Mouse (Mus musculus): Measurements from ENCODE around the gene Dedd. TPM values are rescaled to one million over a fixed set of nuclear protein-coding genes. Genes with fewer than 3 reads are reported as not detected.

The Dedd gene
- polyA plus RNA-seq, 1 experiment from 2014 or later = 55.5 TPM

DNA sequence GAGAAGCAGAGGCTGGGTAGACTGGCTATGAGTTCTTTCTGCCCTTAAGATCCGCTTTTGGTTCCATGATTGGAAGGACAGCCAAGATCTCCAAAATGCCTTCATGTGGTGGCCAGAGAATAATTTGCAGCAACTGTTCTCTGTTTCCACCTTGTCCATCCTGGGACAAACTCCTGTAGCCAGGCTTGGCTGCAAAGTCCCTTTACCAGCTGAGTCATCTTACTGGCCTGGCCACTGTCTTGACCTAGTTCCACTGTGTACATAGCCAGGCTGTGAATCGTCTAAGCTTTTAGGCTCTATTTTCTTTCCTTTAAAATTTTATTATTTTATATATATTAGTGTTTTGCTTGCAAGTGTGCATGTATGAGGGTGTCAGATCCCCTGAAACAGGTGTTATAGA lies 20.3 kb downstream of the Dedd start:
- Histone ChIP-seq H3K4me2 (ENCODE audit: low read length) (no peak overlapping the region), H3K27me3 (replicated peaks; ENCODE audit: control insufficient read depth, insufficient read depth, low read length) (no peaks in the 10 kb centered on the region), H3K9me3 (ENCODE audit: control insufficient read depth, low read length) (peaks cover 4% of the 10 kb centered on the region; the same call in 1 of the 2 replicates), H3K4me3 (replicated peaks; ENCODE audit: low read length) (no peak overlapping the region), H3K9ac (replicated peaks; ENCODE audit: low read depth, low read length) (no peak overlapping the region), H3K4me1 (replicated peaks; ENCODE audit: control insufficient read depth, insufficient read depth, low read length) (peaks cover 21% of the 10 kb centered on the region), H3K27ac (ENCODE audit: low read length) (no peak overlapping the region), H3K36me3 (ENCODE audit: control insufficient read depth, insufficient read depth) (no peaks in the 10 kb centered on the region)
- WGBS = 95% methylated on average over 2 of the region's 2 CpGs
- ATAC-seq = no peak

DNA sequence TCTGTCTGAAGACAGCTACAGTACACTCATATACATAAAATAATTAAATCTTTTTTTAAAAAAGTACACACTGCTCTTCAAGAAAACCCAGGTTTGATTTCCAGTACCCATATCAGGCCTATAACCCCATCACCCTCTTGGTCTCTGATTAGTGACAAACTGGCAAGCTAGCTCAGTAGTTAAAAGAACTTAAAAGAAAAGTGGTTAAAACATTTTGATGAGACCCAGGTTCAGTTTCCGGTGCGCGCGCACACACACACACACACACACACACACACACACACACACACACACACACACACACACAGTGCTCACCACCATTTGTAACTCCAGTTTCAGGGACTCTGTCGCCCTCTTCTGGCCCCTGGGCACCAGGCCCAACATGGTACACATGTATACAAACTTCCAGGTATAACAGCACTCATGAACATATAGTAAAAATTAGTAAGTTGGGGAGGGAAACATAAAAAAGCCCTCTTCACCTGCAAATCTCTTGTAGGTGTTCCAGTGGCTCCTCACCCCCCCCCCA lies 26.9 kb downstream of the Dedd start:
- WGBS = 77% methylated on average over 5 of the region's 5 CpGs
- no peak for ATAC-seq
- Histone ChIP-seq H3K4me3 (replicated peaks; ENCODE audit: low read length) (no peak overlapping the region), H3K9me3 (ENCODE audit: control insufficient read depth, low read length) (0 out of 2 replicates have a peak, but pooled peaks cover 2% of the 10 kb centered on the region), H3K36me3 (ENCODE audit: control insufficient read depth, insufficient read depth) (peaks cover 8% of the 10 kb centered on the region), H3K4me1 (replicated peaks; ENCODE audit: control insufficient read depth, insufficient read depth, low read length) (peaks cover 9% of the 10 kb centered on the region), H3K27me3 (replicated peaks; ENCODE audit: control insufficient read depth, insufficient read depth, low read length) (no peaks in the 10 kb centered on the region), H3K4me2 (ENCODE audit: low read length) (no peak overlapping the region), H3K27ac (ENCODE audit: low read length) (no peak overlapping the region), H3K9ac (replicated peaks; ENCODE audit: low read depth, low read length) (no peak overlapping the region)

- no peaks in the 10 kb centered on the region for H3K27me3 ChIP-seq (replicated peaks; ENCODE audit: control insufficient read depth, insufficient read depth, low read length)
- H3K36me3 ChIP-seq (ENCODE audit: control insufficient read depth, insufficient read depth) = peaks cover 8% of the 10 kb centered on the region
- WGBS = 93% methylated on average over 2 of the region's 2 CpGs
- no peak overlapping the region for H3K27ac ChIP-seq (ENCODE audit: low read length)
- H3K4me3 ChIP-seq (replicated peaks; ENCODE audit: low read length) = no peak overlapping the region
- no peak overlapping the region for H3K4me2 ChIP-seq (ENCODE audit: low read length)
- 0 out of 2 replicates have a peak, but pooled peaks cover 2% of the 10 kb centered on the region for H3K9me3 ChIP-seq (ENCODE audit: control insufficient read depth, low read length)
- no peak overlapping the region for H3K9ac ChIP-seq (replicated peaks; ENCODE audit: low read depth, low read length)
- no peak for ATAC-seq
- peaks cover 14% of the 10 kb centered on the region for H3K4me1 ChIP-seq (replicated peaks; ENCODE audit: control insufficient read depth, insufficient read depth, low read length)
Observed at GRCm38 (mm10) chr1:171356814-171357213, 27.9 kb downstream of the Dedd start.

GRCm38 (mm10) chr1:171358421-171358820 lies 29.5 kb downstream of the Dedd start:
- no peaks in the 10 kb centered on the region for H3K27me3 ChIP-seq (replicated peaks; ENCODE audit: control insufficient read depth, insufficient read depth, low read length)
- no peak for ATAC-seq
- peaks cover 16% of the 10 kb centered on the region for H3K4me1 ChIP-seq (replicated peaks; ENCODE audit: control insufficient read depth, insufficient read depth, low read length)
- H3K9ac ChIP-seq (replicated peaks; ENCODE audit: low read depth, low read length) = no peak overlapping the region
- H3K36me3 ChIP-seq (ENCODE audit: control insufficient read depth, insufficient read depth) = peaks cover 8% of the 10 kb centered on the region
- WGBS = 72% methylated on average over 4 of the region's 4 CpGs
- no peak overlapping the region for H3K27ac ChIP-seq (ENCODE audit: low read length)
- H3K4me3 ChIP-seq (replicated peaks; ENCODE audit: low read length) = no peak overlapping the region
- 0 out of 2 replicates have a peak, but pooled peaks cover 2% of the 10 kb centered on the region for H3K9me3 ChIP-seq (ENCODE audit: control insufficient read depth, low read length)
- H3K4me2 ChIP-seq (ENCODE audit: low read length) = no peak overlapping the region

DNA sequence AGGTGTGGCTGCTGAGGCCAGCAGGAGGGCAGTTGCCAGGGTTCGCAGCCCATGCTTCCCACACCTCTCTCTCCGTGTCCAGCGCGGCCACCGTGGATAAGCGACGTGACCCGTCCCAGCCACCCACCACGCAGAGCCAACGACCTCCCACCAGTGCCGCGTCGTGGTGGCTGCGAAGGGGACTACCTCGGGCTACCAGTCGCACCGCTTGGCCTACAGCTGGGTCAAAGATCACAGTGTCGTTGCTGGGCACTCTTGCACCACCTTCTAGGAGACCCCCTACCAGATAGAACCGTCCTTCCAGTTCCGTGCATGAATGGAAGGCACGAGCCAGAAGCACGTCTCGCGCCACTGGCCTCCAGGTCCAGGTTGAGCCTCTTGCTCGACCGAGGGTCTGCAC lies 31.3 kb downstream of the Dedd start:
- Histone ChIP-seq H3K27ac (ENCODE audit: low read length) (peak overlapping the region; percentile 76), H3K27me3 (replicated peaks; ENCODE audit: control insufficient read depth, insufficient read depth, low read length) (no peaks in the 10 kb centered on the region), H3K4me3 (replicated peaks; ENCODE audit: low read length) (peak overlapping the region; percentile 47), H3K9ac (replicated peaks; ENCODE audit: low read depth, low read length) (peak overlapping the region; percentile 72), H3K4me1 (replicated peaks; ENCODE audit: control insufficient read depth, insufficient read depth, low read length) (peaks cover 16% of the 10 kb centered on the region), H3K9me3 (ENCODE audit: control insufficient read depth, low read length) (0 out of 2 replicates have a peak, but pooled peaks cover 2% of the 10 kb centered on the region), H3K36me3 (ENCODE audit: control insufficient read depth, insufficient read depth) (peaks cover 8% of the 10 kb centered on the region), H3K4me2 (ENCODE audit: low read length) (peak overlapping the region; percentile 78)
- WGBS = 3% methylated on average over 26 of the region's 26 CpGs
- ATAC-seq = no peak

GRCm38 (mm10) chr1:171360656-171361055 lies 31.7 kb downstream of the Dedd start, which contains the start of gene Klhdc9:
Klhdc9 (minus strand) TSS chr1:171360798.
- Histone ChIP-seq H3K36me3 (ENCODE audit: control insufficient read depth, insufficient read depth) (peaks cover 8% of the 10 kb centered on the region), H3K4me2 (ENCODE audit: low read length) (peak within 1 kb of the TSS; percentile 78), H3K27me3 (replicated peaks; ENCODE audit: control insufficient read depth, insufficient read depth, low read length) (no peaks in the 10 kb centered on the region), H3K27ac (ENCODE audit: low read length) (peak within 1 kb of the TSS; percentile 76), H3K9me3 (ENCODE audit: control insufficient read depth, low read length) (0 out of 2 replicates have a peak, but pooled peaks cover 2% of the 10 kb centered on the region), H3K4me1 (replicated peaks; ENCODE audit: control insufficient read depth, insufficient read depth, low read length) (peaks cover 16% of the 10 kb centered on the region), H3K9ac (replicated peaks; ENCODE audit: low read depth, low read length) (peak within 1 kb of the TSS; percentile 72), H3K4me3 (replicated peaks; ENCODE audit: low read length) (peak within 1 kb of the TSS; percentile 47)
- 0% methylated on average over 21 of the region's 21 CpGs for WGBS
- ATAC-seq = peak; percentile 96

DNA sequence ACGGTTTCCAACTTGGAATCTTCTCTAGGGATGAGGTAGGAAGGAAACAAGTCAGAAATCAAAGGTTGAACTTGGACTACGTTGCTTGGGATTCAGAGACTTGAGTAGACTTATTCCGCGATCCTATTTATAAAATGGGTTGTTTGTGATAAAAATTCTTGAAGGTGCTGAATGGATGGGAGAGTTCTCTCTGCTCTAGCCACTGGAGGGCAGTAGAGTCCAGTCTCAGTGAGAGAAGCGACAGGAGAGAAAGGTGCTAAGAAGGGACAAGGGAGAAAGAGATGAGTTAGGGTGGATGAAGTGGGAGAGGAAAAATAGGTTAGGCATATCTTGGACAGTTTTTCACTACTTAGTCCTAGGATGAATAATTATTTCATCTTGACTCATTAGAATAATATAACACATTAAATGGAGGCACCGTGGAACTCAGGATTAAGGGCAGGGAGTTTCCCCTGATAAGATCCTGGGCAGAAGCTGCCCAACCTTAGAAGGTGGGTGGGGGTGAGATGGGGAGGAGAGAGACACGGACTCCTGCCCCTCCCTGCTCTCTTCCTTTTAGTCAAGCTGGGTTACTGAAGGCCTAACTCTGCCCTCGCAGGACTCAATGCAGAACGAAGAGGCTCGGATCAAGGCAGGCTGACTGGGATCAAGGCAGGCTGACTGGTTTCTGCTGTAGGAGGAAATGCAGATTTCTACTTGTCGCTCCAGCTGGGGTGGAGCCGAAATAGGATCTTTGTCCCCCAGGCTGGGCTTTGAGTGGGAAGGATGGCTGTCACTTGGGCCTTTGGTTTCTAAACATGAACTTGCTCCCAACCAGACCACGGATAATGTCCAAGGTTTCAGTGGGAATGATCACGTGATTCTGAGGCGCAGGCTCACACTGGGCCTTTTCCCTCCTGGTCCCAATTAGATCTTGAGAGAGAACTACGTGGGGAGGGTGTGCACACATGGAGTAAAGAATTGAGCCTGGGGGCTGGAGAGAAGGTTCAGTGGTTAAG lies 32.5 kb downstream of the Dedd start:
- Histone ChIP-seq H3K27ac (ENCODE audit: low read length) (peak overlapping the region; percentile 76), H3K27me3 (replicated peaks; ENCODE audit: control insufficient read depth, insufficient read depth, low read length) (no peaks in the 10 kb centered on the region), H3K4me2 (ENCODE audit: low read length) (peak overlapping the region; percentile 78), H3K9me3 (ENCODE audit: control insufficient read depth, low read length) (0 out of 2 replicates have a peak, but pooled peaks cover 2% of the 10 kb centered on the region), H3K36me3 (ENCODE audit: control insufficient read depth, insufficient read depth) (peaks cover 8% of the 10 kb centered on the region), H3K9ac (replicated peaks; ENCODE audit: low read depth, low read length) (peak overlapping the region; percentile 72), H3K4me3 (replicated peaks; ENCODE audit: low read length) (peak overlapping the region; percentile 47), H3K4me1 (replicated peaks; ENCODE audit: control insufficient read depth, insufficient read depth, low read length) (peaks cover 16% of the 10 kb centered on the region)
- peak; percentile 79 for ATAC-seq
- whole genome bisulfite sequencing = 34% methylated on average over 16 of the region's 16 CpGs

DNA sequence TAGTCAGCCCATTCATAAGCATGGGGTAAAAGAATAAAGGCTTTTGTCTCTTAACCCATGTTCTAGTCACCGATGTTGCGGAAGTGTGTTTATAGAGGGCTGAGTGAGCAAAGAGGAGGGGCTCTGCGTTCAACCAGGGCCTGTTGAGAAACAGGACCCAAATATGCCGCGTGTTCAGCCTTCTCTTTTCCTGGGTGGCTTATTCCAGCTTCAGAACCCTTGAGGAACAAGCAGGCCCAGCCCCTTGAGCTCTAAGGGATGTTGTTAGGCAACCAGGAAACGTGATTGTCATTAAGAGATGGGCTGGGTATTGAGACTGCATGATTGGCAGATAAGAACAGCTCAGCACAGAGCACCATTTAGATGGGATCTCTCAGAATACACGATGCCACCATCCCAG lies 37.0 kb downstream of the Dedd start:
- Histone ChIP-seq H3K36me3 (ENCODE audit: control insufficient read depth, insufficient read depth) (no peaks in the 10 kb centered on the region), H3K4me1 (replicated peaks; ENCODE audit: control insufficient read depth, insufficient read depth, low read length) (peaks cover 7% of the 10 kb centered on the region), H3K9me3 (ENCODE audit: control insufficient read depth, low read length) (no peaks in the 10 kb centered on the region), H3K4me2 (ENCODE audit: low read length) (no peak overlapping the region), H3K27ac (ENCODE audit: low read length) (no peak overlapping the region), H3K4me3 (replicated peaks; ENCODE audit: low read length) (no peak overlapping the region), H3K9ac (replicated peaks; ENCODE audit: low read depth, low read length) (no peak overlapping the region), H3K27me3 (replicated peaks; ENCODE audit: control insufficient read depth, insufficient read depth, low read length) (no peaks in the 10 kb centered on the region)
- WGBS = 48% methylated on average over 7 of the region's 7 CpGs
- no peak for ATAC-seq

DNA sequence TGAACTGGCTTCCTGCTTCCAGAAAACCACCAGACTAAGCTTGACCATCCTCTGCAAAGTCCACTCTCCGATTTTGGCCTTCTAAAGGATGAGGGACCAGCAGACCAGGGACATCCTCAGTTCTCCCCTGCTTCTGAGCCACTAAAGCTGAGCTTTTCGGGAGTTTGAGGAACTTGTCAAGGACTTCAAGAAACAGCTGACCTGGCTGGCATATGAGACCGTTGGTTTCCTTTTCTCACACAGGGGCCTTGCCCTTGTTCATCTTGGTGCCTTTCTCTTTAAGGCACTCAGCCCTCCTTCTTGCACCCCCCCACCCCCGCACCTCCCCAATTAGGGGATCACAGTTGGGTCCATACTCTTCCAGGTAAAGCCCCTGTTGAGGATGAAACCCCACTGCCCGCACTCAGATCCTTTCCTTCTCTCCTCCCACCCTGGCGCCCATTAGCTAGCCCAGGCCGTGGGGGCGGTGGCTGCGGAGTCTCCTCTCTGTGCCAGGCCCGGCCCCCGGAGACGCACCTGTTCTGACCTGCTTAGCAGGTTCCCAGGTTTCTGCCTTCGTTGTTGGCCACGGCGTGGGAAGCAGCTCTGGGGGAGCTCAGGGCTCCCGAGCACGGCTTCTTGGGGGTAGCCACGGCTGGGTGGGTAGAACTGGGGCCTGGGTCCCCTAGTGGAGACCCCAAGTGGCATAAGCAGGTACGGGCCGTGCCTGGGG lies 41.1 kb downstream of the Dedd start, which contains the start of gene Nectin4:
Nectin4 (plus strand) TSS at position 255 of the 712 bp plus-strand sequence.
- WGBS = 43% methylated on average over 20 of the region's 20 CpGs
- H3K4me1 ChIP-seq (replicated peaks; ENCODE audit: control insufficient read depth, insufficient read depth, low read length) = no peaks in the 10 kb centered on the region
- no peaks in the 10 kb centered on the region for H3K36me3 ChIP-seq (ENCODE audit: control insufficient read depth, insufficient read depth)
- ATAC-seq = no peak
- no peak within 1 kb of the TSS for H3K27ac ChIP-seq (ENCODE audit: low read length)
- H3K9ac ChIP-seq (replicated peaks; ENCODE audit: low read depth, low read length) = no peak within 1 kb of the TSS
- H3K4me2 ChIP-seq (ENCODE audit: low read length) = no peak within 1 kb of the TSS
- no peaks in the 10 kb centered on the region for H3K9me3 ChIP-seq (ENCODE audit: control insufficient read depth, low read length)
- no peak within 1 kb of the TSS for H3K4me3 ChIP-seq (replicated peaks; ENCODE audit: low read length)
- no peaks in the 10 kb centered on the region for H3K27me3 ChIP-seq (replicated peaks; ENCODE audit: control insufficient read depth, insufficient read depth, low read length)

Measured in forebrain, embryonic 16.5 days (tissue).